Mouse (Mus musculus) granulocyte monocyte progenitor cell, adult 5-6 weeks (primary cell): ENCODE results near the gene Polr2j. TPM values are rescaled to one million over a fixed set of nuclear protein-coding genes. Genes with fewer than 3 reads are reported as not detected.
A peak's percentile ranks its signal among the peaks of the same experiment; 100 is the strongest.
"Not testable (repeated sequence)": the region's sequence is repeated elsewhere in the genome, so short reads cannot be mapped to it uniquely, and the experiment has no call there.

ENCODE experiments used
- ATAC-seq: replicated peaks from 2 replicates; pipeline ENCODE4 v1.8.0; 2016; ENCODE audit warnings: mild to moderate bottlenecking, moderate TSS enrichment, inconsistent platforms; ENCODE audit not compliant: poor library complexity, severe bottlenecking
- total RNA-seq, 2 experiments: library from RNA; stranded (forward) in 1 of 2; stranded (reverse) in 1 of 2; fragments of 200-712, 200-1000 nt in 1 of 2; fragments of >200 nt in 1 of 2; fragmentation: Nextera tagmentation in 1 of 2; gene quantifications; 2 replicates each; pipeline ENCODE4 v1.2.3; 2014 to 2017

Gene Polr2j
- total RNA-seq, 2 experiments from 2014 or later, result 125 to 156 TPM

DNA sequence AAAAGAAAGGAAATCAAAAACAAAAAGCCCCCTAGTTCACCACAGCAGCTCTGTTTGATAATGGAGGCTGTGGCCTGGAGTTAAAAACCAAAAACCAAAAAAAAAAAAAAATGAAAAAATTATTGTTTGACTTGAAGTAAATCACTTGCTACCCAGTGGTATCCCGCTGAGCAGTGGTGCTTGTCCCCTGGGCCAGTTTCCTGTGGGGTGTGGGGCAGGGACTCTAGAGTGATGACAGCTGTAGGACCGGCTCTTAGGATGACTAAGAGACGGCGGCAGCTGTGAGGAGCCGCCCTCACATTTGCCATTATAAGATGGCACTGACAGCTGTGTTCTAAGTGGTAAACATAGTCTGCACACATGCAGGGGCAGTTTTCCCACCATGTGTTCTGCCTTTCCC lies 39.0 kb downstream of the Polr2j start:
- ATAC-seq, result no peak

DNA sequence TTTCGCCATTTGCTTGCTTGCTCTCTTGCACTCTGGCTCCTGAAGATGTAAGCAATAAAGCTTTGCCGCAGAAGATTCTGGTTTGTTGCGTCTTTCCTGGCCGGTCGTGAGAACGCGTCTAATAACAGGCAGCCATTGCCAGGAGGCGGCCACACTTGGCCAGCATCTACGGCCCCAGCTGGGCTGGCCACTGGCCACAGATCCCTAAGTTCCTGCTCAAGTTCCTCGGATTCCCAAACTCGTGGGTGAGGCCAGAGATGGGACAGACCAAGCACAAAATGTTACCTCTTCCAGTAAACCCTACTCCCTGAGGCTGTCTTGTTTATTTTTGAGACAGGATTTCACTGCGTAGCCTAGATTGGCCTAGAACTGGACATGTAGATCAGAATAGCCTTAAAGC lies 43.7 kb downstream of the Polr2j start:
- not testable (repeated sequence) for ATAC-seq

DNA sequence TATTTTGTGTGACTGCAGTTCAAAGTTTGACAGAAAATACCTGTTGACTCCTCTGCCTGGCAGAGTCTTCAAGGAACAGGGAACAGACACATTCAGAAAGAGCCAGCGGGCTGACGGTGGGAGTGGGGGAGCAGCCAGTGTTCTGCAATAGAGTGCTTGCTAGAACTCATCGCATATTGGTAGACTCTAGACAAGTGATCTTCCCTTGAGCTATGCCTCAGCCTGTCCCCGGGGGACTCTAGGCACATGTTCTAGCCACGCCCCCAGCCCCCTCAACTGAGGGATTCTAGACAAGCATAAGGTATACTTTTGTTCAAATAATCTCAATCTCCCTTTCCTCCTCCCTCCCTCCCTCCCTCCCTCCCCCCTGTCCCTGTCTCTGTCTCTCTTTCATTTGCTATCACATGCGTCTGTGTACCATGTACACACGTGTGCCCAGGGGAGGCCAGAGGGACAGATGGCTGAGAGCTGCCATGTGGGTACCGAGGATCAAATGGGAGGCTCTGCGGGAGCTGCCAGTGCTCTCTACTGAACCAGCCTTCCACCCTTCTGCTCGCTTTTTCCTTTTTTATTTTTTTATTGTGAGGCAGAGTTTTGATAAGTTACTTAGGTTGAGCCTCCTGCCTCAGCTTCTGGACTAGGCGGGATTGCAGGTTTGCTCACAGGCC lies 47.5 kb downstream of the Polr2j start:
- ATAC-seq, result no peak

DNA sequence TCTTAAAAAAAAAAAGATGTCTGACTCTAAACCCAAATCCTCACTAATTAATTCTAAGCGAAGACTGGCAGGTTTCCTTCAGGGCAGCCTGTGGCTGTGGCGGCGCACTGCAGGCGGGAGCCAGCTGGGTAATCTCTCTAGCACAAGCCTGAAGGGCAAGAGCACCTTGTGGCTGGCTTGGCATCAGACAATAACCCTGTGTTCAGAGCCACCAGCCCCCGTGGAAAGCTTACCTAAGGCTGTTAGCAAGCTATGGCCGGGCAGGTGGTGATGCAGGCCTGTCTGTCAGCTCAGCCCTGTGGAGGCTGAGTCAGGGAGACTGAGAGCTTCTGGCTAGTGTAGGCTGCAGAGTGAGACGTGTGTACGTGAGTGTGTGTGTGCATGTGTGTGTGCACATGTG lies 48.8 kb downstream of the Polr2j start:
- ATAC-seq, result no peak

DNA sequence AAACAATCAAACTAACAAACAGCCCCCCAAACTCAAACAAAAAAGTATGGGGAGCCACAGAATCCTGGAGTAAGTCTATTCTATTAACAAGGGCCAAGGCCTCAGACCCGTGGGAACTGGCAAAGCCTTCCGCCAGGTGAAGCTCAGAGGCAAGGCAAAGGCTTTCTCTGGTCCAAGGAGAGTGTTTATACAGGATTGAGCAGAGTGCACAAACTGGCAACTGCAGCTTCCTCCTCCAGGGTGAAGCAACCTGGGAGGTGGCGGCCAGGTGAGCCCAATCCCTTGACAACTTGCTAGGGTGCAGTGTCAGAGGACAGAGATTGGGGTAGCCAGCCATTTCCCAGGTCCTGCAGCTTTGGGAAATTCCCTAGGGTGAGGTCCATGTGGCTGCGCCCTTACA lies 50.9 kb downstream of the Polr2j start:
- ATAC-seq, result no peak

DNA sequence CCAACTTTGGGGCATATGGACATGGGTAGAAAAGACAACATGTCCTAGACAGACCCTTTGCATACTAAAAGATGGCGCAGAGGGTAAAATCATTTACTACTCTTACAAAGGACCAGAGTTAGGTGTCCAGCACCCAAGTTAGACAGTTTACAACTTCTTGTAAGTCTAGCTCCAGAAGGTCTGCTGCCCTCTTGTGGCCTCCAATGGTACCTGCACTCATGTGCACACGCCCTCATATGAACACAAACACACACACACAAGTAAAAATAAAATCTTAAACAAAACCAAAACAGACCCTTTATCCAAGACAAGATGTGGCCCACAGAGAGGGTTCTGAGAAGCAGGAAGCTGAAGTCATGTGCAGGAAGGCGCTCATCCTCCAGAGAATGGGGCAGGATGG lies 51.6 kb downstream of the Polr2j start:
- no peak for ATAC-seq

DNA sequence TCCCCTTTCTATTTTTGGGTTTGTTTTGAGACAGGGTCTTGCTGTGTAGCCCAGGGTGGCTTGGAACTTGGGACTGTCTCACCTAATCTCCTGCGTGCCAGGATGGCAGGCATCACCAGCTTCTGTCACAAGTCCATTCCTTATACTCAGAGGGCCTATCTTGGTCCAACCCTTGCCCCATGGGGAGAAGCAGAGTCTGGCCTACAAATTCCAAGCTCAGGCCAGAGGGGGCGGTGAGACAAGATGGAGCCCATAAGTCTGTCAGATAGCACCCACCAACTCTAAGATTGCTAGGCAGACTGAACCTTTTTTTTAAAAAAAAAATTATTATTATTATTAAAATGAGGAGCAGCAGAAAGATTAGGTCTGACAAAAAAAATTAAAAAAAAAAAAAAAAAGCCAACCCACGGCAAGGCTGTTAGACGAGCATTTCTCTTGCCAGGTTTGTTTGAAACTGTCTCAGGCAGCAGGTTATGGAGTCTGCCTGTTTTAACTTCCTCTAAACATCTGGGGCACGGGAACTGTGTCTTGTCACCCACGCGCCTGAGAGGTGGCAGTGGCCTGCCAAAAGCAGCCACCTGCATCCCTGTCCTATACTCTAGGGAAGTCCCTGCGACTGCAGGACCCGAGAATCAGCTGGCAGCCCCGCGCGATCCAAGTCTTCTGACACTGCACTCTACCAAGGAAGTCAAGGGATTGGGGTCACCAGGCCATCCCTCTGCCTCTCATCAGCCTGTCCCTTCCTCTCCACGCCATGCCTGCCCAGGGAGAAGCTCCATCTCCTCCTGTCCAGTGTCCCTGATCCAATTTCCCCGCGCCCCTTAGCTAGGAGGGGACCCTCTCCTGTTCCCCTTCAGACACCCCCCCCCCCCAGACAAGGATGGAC lies 53.4 kb downstream of the Polr2j start:
- peak; percentile 33 for ATAC-seq

DNA sequence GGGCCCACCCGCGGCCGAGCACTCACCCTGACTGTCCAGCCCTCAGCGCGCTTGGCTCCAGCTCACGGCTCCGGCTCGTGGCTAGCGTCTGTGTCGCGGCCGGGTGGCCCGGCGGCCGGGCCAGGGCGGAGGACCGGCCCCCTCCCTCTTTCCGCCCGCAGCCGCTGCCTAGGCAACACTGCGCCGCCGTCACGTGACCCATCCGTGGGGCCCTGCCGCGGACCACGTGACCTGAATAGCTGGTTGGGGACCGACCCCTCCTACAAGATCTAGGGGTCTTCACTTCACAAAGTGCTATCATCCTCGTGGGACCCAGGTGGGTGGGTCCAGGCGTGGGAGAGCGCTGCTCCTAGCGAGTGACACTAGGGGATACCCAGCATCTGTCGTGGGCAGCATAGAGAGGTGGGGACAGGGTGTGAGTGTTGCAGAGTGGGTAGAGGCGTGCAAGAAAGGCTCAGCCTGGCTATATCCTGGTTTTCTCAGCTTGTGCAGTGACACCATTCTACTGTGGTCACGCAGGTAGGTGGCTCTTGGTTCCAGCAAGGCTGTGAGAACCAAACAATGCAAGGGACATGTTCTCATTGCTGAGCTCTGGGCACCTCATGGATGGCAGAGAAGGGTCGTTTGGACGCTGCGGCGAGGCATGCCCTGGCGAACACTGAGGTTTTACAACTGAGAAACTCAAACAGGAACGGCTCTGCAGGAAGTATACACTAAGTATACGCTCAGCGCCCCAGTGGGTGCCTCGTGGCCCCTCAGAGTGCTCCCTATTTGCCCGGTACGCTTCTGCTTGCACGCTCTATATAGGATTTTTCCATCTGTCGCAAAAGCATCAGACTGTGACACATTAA lies 54.3 kb downstream of the Polr2j start, which contains the start of gene Orai2:
TSS of gene Orai2 (minus strand) at position 202 of the 851 bp plus-strand sequence.
- peak; percentile 41 for ATAC-seq

DNA sequence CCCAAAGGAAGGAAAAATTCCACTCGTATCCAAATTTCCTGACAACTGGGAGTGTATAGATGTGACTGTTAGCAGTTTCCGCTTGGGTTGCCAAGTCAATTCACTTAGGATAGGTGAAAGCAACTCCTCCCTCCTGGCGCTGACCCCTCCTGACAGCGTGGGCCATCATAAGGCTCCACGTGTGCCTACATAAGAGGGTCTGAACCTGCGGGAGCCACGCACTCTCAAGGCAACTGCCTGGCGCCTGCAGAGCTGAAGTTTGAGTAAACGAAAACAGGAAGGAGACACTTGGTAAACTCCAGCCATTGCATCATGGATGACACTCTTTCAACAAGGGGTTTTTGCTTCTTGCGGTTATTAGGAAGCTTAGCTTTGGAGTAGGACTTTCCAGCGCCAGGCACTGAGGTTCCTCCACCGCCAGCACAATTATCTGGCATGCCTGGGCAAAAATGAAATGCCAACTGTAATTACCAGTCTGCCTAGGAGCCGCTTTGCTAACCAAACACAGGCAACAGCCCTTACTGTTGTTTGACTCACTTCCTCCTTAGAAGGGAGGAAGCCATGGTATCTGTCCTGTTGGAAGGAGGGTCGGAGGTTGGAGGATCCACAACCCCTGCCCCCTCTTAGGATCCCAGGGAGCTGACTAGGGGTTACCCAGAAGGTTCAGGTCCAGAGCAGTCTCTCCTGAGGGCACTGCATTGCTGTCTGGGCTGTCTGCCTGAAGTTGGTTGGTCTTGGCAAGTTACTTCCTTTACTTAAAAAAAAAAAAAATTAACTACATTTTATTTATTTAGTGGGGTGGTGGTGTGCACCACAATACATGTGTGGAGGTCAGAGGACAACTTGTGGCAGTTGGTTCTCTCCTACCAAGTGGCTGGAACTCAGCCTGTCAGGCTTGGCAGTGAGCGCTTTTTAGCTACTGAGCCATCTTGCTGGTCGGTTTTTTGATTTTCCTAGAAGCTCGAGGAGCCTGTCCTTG lies 55.2 kb downstream of the Polr2j start:
- ATAC-seq, result peak; percentile 75

Other genes with a start within 250 kb of the Polr2j start
- gene Hspb1, start 228.7 kb upstream of the Polr2j start, total RNA-seq (2014; fragmentation: Nextera tagmentation), result not detected in 2 replicates
- not detected in 2 replicates for gene Hspb1, start 228.7 kb upstream of the Polr2j start, total RNA-seq (2017)
- 97.2 and 120 TPM in 2 replicates for gene Ywhag, start 182.0 kb upstream of the Polr2j start, total RNA-seq (2014; fragmentation: Nextera tagmentation)
- gene Ywhag, start 182.0 kb upstream of the Polr2j start, total RNA-seq (2017), result 92.2 and 107 TPM in 2 replicates
- gene Ssc4d, start 142.1 kb upstream of the Polr2j start, total RNA-seq (2014; fragmentation: Nextera tagmentation), result 1.8 and 5.0 TPM in 2 replicates
- gene Ssc4d, start 142.1 kb upstream of the Polr2j start, total RNA-seq (2017), result 0.90 TPM in 1 of 2 replicates, not detected in the other
- not detected in 2 replicates for gene Zp3, start 136.5 kb upstream of the Polr2j start, total RNA-seq (2014; fragmentation: Nextera tagmentation)
- gene Zp3, start 136.5 kb upstream of the Polr2j start, total RNA-seq (2017), result not detected in 2 replicates
- gene Dtx2, start 121.8 kb upstream of the Polr2j start, total RNA-seq (2014; fragmentation: Nextera tagmentation), result 17.1 and 20.2 TPM in 2 replicates
- gene Dtx2, start 121.8 kb upstream of the Polr2j start, total RNA-seq (2017), result 6.4 and 8.1 TPM in 2 replicates
- not detected in 2 replicates for gene Upk3b, start 78.1 kb upstream of the Polr2j start, total RNA-seq (2014; fragmentation: Nextera tagmentation)
- gene Upk3b, start 78.1 kb upstream of the Polr2j start, total RNA-seq (2017), result 0.04 TPM in 1 of 2 replicates, not detected in the other
- gene Upk3bl, start 62.1 kb upstream of the Polr2j start, total RNA-seq (2014; fragmentation: Nextera tagmentation), result 5.6 TPM in 1 of 2 replicates, not detected in the other
- gene Upk3bl, start 62.1 kb upstream of the Polr2j start, total RNA-seq (2017), result 1.7 TPM in 1 of 2 replicates, not detected in the other
- gene Rasa4, start 32.7 kb upstream of the Polr2j start, total RNA-seq (2014; fragmentation: Nextera tagmentation), result 43.2 and 82.3 TPM in 2 replicates
- 24.8 and 25.0 TPM in 2 replicates for gene Rasa4, start 32.7 kb upstream of the Polr2j start, total RNA-seq (2017)
- 31.5 and 33.0 TPM in 2 replicates for gene Lrwd1, start 19.4 kb downstream of the Polr2j start, total RNA-seq (2014; fragmentation: Nextera tagmentation)
- gene Lrwd1, start 19.4 kb downstream of the Polr2j start, total RNA-seq (2017), result 46.3 and 70.4 TPM in 2 replicates
- 13.7 and 18.2 TPM in 2 replicates for gene Alkbh4, start 19.5 kb downstream of the Polr2j start, total RNA-seq (2014; fragmentation: Nextera tagmentation)
- 5.3 and 11.9 TPM in 2 replicates for gene Alkbh4, start 19.5 kb downstream of the Polr2j start, total RNA-seq (2017)
- 24.7 and 38.2 TPM in 2 replicates for gene Orai2, start 54.1 kb downstream of the Polr2j start, total RNA-seq (2014; fragmentation: Nextera tagmentation)
- gene Orai2, start 54.1 kb downstream of the Polr2j start, total RNA-seq (2017), result 26.6 and 29.0 TPM in 2 replicates
- 32.2 and 42.1 TPM in 2 replicates for gene Prkrip1, start 82.3 kb downstream of the Polr2j start, total RNA-seq (2014; fragmentation: Nextera tagmentation)
- 45.2 and 89.4 TPM in 2 replicates for gene Prkrip1, start 82.3 kb downstream of the Polr2j start, total RNA-seq (2017)
- 32.9 and 67.0 TPM in 2 replicates for gene Sh2b2, start 129.9 kb downstream of the Polr2j start, total RNA-seq (2014; fragmentation: Nextera tagmentation)
- 10.9 and 13.9 TPM in 2 replicates for gene Sh2b2, start 129.9 kb downstream of the Polr2j start, total RNA-seq (2017)